Mouse (Mus musculus): ENCODE data around the gene Adig.

The Adig gene

DNA sequence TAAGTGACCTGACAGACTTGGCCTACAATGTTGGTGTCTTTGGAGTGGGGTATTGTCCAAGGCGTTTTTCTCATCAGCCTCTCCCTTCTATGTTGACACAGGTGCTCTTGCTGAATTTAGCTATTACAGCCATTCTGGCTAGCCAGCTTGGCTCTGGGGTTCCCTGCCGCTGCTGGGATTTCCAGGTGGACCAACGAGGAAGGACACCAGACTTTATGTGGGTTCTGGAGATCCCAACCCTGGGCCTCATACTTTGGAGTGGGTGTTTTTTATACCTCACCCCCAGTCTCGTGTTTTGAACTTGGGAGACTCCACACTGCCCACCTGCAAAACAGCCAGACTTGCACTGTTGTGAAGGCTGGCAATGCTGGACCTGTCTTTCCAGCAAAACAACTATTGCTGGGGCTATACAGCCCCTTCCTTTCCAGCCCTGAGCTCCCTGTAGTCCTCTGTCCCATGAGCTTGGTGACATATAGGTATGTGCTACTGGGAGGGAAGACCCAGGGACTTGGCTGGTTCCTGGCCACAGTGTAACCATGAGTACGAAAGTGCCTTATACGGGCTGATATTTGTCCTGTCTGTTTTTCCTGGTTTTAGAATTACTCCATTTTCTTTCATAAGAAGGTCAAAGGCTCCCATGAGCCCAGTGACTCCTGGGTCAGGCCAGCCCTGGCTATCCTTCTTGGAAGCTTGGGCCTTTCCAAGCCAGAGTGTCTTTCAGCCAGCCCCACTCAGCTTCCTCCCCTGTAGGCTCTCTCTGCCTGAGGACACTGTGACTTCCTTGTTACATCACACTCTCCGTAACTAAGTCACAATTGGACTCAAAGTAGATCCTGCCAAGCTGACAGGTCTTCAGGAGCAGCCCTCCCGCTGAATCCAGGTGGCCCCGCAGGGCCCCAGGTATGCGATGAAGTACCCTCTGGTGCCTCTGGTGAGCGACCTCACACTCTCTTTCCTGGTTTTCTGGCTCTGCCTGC lies at the start of gene Adig:
Adig (plus strand) TSS at position 777 of the 977 bp plus-strand sequence.
- no peak for DNase-seq

DNA sequence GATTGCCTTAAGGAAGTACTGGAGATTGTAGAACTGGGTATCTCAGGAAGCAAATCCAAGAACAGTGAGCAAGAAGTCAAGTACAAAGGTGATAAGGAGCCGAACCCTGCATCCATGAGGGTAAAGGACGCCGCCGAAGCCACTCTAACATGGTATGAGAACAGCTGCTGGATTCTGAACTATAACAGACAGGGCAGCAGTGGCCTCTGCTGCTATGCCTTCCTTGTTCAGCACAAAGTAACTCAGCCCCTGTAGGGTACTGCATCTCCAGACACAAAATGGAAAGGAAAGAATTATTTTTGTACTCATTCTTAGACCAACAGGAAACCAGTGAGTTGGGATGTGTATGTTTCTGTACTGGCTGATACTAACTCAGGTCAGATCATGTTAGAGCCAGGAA lies 46.0 kb upstream of the Adig start:
- DNase-seq = no peak

DNA sequence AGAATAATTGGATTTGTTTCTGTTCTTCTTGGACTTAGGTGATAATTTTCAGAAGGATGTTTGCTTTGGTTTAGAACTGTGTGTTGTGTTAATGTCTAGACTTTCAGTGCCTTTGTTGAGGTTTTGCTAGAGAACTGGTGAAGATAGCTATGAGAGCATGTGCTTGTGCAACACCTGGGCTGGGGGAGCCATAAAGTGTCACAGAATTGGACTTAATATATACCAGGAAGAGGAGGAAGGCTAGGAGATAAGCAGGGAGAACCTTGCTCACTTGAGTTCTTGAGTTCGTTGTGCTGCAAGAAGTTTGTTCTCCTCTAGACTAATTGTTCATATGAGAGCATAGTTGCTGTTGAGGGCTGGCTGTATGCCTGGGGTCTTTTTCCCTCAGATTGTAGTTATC lies 44.8 kb upstream of the Adig start:
- no peak for DNase-seq

DNA sequence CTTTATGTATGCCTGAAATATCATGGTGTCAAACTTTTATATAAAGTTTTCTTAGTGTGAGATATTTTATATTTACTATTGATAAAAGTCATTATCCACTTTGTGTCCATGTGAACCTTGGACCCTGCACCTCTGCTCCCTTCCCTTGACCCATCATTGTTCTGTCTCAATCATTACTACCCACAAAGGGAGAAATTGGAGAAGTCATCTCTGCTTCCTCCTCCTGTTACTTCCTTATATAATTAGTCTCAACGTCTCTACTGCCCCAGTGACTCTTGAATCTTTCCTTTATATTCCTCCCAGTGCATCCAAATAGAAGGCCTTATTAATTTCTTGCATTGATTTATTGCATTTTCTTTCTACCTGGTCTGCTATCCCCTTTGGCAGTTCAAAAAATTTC lies 40.0 kb upstream of the Adig start:
- DNase-seq = no peak

DNA sequence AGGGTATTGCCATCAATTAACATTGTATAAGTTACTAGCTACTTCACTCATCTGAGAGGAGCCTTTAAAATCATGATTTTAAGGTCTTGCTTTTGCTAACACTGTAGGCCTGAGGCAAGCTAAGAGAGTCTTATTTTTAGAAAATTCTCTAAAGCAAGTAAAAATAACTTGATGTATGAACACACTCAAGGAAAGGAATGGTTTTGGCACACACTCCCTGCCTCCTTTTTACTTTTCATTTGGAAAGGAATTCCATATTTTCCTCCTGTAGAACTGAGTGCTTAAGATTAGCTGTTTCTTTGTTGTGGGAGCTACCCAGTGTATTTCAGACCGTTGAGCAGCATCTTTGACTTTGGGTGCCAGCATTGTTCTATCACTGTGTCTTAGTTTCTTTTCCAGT lies 28.3 kb upstream of the Adig start:
- no peak for DNase-seq

DNA sequence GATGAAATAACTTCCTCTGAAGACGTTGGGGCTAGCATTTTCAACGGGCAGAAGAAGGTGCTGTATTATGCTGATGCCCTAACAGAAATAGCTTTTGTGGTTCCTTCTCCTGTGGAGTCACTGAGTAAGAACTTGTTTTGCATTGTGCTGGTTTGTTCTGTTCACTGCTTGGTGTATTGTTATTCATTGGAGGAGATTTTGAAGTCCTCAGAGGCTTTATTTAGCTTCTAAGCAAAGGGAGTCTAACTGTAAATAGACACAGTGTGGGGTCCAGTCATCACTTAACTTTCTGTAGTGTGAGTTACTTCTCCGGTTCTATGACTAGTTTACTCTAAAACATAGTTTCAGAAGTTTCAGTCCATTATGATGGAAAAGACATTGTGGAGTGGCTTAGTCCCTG lies 24.8 kb upstream of the Adig start:
- no peak for DNase-seq

DNA sequence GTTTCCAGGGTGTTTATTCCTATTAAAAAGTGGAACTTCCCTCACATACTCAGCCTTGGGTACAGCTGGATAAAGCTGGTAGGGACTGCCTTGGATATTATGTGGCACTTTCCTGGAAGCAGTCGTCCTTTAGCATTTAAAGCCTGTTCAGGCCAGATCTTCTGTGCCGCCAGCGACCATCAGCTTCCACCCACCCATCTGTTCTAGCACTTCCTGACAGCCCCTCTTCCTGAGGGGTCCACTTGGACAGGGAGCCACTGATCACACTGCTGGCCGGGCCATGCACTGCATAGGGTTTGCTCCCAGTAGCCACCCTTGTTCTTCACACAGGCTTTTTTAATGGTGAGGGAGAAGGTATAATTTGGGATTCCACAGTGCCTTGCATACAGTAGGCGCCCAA lies 4.0 kb upstream of the Adig start:
- no peak for DNase-seq

DNA sequence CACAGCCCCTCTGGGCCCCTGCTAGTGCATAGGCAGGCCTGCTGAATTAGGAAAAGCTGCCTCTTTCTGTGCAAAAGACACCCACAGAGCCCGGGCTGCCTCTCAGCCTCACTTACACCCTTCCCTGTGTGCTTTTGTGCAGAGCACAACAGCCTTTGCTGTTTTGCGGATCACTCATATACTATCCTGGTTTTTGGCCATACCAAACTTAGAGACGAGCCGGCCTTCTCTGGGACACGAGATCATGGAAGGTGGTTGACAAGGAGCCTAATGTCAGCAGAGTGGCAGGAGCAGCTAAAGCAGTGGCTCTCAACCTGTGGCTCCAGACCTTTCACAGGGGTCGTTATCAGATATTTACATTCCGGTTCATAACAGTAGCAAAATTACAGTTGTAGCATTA lies 814 bp downstream of the Adig start:
- DNase-seq = no peak

DNA sequence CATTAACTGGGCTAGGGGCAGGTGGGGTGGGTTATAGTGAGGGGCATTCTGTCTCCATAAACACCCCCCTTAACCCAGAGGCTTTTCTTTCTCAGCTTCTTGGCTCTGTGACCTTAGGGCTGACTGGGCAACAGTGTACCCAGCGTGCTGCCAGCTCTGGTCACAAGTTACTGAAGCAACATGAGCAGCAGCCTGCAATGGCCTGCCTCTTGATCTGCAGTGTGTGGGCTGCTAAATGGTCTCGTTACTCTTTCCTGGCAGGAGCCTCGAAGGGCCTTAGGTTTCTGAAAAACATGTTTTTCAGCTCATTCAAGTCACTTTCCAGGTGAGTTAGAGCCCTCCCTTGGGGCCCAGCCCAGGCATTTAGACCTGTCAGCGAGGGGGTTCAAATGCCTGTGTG lies 1.3 kb downstream of the Adig start:
- DNase-seq = no peak

DNA sequence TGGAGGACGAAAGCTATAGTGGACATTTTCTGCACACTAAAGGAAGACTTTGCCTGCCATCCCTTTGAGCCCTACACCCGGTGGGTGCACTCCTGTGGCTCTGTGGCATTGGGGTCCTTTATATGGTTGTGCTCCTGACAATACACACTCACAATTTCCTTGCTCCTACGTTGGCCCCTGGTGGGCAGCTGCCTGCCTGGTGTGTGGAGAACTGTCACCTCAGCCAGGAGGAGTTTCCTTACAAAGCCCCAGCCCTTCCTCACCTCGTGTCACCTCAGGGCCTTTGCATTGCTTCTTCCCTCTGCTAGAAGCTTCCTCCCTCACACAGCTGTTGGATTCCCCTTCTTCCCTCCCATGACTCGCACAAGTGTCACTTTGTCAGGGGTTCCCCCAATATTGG lies 4.1 kb downstream of the Adig start:
- DNase-seq = no peak

DNA sequence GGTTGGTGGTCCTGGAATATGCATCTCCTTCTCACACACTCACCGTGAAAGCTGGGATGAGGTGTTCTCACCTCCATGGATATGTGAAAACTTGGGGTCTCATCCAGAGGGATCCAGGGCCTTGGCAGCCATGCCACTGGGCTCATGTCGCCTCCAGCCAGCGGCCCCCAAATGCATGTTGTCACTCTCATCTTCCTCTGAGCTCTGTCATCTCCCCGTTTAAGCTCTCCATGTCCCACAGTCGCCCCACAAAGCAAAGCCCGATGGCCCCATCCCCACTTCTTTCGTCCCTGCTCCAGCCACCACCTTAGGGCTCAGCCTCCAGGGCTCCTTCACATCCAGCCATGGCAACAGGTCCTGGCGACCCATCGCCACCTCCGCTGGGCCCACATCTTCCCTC lies 4.6 kb downstream of the Adig start:
- DNase-seq = no peak

DNA sequence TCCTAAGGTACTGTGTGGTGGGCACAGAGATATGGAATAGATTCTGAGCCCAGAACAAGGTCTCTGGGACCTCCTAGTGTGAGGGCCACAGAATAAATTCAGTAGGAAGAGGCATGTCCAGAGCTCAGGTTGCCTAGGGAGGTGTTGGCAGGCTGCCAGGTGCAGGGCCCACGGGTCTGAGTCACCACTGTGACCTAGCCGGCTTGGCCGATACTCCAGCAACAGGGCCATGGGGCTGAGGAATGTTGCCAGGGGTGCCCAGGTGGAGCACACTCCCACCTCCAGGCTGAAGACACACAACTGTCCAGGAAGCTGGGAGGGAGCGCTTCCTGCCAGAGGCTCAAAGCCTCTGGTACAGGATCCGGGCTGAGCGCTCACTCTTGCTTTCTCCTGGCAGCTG lies 8.3 kb downstream of the Adig start:
- peak; percentile 19 to 38 for DNase-seq

DNA sequence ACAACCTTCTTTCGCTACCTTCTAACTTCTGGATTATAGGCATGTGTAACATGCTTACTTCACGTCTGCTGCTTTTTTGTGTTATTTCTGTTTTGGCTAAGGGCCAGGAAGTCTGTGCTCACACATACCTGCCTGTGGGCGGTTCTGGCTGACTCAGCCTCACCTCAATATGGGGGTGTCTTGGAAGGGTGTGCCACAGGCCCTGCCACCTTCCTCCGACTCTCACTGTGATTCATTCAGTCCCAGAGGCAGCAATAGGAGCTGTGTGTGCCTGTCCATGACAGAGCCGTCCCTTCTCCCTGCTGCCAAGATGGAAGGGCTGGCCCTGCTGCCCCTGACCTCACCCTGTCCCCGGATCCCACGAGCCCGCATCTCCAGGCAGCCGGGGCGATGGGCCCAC lies 10.1 kb downstream of the Adig start, which contains the start of gene Arhgap40:
Arhgap40 (plus strand) TSS at position 269 of the 400 bp plus-strand sequence.
- no peak for DNase-seq

DNA sequence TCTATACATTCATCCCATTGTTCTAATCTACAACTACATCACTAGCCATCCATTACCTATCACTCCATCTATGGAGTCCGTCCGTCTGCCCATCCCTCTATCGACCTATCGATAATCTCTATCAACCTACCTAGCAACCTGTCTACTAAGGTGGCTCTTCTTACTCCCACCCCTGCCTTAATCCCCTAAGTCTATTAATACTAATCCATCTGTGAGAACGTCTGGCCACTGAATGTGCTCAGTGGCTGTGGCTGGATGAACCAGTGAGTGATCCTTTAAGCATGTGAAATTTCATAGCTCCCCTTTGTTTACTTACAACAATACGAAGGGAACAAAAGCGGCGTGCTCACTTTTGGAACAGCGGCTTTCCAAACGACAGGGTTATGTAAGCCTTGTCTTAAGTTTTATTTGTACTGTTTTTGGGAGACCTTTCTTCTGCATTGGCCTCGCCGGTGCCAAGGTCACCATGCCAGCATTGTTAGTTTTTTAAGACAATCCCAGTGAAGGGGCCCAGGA lies 11.5 kb downstream of the Adig start:
- DNase-seq = no peak

DNA sequence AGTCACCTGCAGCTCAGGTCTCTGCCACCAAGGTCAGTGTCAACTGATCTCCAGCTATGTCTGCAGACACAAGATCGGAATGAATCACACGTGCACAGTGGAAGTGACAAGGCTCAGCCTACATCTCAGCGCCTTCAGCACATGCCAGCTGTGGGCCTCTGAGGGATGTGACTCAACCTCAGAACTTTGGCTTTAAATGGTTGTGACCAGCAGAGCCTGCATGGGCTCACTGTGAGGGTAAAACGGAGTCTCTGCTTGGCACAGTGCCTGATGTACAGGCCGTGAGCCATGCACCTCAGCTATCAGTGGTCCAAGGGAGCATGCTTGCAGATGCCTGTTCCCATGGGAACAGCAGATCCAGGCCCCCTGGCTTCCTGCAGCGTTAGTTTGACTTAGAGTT lies 16.2 kb downstream of the Adig start:
- no peak for DNase-seq

DNA sequence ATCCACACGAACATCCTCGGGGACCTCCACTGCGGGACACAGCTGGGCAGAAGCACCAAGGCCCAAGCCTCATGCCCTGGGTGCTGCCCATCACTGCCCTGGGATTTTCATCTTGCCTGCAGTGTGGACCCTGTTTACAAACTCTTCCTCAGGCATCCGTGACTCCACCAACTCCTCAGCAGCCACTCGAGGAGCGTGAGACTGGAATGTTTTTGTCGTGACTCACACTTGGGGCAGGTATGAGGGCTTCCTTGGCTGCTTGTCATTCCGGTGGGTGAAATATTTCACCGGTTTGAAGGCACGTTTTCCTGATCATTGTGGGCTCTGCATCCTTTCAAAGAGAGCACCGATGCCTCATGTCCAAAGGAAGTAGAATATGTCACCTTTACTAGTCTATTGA lies 16.7 kb downstream of the Adig start:
- no peak for DNase-seq

DNA sequence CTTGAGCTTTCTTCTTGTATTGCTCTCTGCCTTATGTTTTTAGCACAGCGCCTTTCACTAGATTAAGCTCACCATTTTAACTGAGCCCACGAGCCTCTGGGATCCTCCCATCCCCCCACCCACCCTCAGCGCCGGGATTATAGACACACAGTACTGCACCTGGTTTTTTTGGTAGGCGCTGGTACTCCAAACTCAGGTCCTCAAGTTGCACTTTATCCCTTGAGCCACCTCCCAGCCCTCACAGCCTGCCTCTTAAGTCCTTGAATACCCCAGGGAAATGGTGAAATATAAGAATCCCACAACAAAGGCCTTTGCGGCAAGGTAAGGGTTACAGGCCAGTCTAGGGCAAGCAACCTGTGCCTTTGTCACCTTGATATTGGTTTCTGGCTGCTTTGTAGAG lies 17.4 kb downstream of the Adig start:
- DNase-seq = no peak

DNA sequence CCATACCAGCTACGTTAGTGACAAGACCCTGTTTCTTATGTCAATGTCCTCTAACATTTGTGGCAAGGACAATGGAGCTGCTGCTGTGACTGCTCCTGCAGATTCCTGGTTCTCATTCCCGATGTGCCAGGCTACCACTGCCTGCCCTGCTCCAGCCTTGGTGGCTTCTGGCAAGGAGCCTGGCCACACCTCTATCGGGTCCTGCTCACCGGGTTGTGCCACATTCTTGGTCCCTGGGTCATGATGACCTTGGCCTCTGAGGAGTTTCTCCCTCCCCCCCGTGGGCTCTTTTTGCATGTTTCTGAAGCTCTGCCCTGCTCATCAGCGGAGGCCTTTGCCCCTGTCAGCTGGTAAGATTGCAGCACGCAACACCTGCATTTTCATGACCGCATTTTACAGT lies 20.6 kb downstream of the Adig start:
- no peak for DNase-seq

DNA sequence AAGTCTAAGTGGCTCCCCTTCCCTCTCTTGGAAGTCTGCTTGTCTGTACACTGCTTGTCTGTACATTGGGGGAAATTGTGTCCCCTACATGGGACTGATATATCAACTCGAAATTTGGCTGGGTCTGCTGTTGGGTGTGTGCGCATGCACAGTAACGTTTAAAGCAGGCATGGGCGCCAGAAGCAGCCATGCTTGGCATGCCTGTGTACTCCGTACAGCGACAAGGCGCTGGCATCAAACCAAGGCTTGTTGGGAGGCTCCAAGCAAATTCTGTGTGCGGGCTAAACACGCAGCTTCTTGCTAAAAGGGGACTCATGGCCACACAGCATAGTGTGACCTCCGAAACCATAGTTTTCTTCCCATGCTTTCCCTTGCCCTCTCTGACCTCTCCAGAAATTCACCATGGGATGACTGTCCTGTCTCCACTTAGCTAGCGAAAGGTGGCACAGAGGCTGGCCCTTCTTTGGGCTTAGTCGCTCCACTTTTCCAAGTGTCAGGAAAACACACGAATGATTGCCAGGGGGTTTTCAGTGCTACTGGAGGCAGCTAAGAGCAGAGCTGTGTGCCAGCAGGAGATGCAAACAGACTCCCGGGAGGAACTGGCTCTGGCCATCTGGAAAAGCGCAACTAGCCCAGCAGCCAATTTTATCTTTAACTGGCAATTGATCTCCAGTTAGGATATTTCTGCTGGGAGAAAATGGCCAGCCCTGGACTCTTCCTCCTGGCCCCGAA lies 21.9 kb downstream of the Adig start:
- no peak for DNase-seq

DNA sequence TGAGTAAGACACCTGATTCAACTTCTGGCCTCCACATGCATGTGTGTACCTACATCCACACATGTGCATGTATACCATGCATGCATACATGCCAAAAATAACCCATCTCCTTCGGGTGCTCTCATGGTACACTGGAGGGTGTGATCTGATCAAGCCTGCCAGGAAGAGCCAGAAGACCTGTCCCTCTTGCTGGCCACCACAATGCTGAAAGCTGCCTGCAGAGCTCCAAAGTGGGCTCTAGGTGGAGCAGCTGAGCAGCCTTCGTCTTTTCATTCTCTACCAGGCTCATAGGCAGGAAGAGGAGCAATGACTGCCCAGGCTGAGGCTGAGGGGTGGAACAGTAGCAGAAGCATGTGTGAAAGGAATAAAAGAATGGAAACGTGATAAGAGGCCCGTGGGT lies 31.7 kb downstream of the Adig start:
- DNase-seq = peak in 1 of 2 experiments; percentile 58

DNA sequence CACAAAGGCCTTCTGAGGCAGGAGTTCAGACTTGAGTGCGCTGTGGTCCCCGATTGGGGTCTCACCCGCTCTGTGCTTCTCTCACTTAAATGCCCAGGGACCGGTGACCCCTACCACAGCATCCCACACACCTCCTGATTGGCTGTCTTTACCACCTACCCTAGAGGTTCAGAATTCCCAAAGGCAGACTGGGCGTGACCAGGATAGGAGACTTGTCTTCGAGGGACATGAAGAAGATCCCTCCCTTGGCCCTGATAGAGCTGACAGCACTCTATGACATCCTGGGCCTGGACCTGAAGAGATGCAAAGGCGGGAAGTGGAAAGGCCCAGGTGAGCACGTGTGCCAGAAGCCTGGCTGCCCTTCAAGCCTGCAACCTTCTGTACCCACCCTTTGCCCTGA lies 32.1 kb downstream of the Adig start:
- DNase-seq = no peak

DNA sequence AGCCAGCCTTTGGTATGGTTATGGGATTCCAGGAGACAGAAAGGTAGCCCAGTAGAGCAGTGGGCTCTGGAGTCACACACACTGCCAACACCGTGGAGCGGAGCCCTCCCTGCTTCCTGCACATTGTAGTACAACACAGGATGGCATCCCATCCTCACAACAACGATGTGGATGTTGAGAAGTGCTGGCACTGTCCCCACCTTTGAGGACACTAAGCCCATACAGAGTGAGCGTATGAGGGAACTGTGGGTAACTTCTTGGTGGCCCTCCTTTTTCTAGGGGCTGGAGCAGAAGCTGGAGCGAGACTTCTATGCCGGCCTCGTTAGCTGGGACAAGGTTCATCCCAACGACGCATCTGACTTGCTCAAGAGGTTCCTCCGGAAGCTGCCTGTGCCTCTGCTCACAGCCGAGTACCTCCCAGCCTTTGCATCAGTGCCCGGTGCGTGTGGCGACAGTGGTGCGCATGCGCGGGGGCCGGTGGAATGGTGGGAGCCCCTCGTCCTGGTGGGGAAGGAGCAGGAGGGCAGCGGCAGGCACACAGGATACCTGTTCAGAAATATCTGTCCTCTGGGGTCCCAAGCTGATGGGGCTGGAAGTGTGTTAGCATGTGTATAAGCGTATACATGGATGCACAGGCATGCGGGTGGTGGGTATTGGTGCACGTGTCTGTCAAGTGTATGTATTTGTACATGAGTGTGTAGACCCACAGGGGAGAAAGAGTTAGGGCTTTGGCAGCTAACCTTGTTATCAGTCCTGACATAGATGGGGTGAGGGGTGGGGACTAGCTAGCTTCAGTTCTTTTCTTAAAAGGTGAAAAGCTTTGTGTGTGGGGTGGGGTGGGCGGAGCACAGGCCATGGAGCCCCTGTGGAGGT lies 37.3 kb downstream of the Adig start:
- DNase-seq = no peak

DNA sequence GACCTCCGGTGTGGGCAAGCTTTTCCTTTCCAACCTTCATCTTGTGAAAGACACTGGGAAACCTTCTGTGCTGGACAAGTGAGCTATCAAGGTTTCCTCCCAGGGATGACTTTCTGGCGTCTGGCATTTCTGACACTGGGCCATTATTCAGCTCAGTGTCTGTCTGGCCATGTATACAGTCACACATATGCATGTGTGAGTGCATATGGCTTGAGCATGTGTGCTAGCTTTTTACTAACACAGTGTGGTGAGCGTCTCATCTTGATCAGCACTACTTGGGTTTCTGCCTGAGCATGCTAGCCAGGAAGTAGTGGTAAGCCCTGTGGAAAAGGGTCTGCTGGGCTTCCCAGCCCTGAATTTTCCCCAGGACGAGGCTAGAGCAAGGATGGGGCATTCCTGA lies 38.9 kb downstream of the Adig start:
- DNase-seq = no peak
